Mouse (Mus musculus) erythroblast, adult 5-6 weeks (primary cell): ENCODE results near the gene Ndufa6. TPM values are rescaled to one million over a fixed set of nuclear protein-coding genes. Genes with fewer than 3 reads are reported as not detected.
"Not testable (repeated sequence)": the region's sequence is repeated elsewhere in the genome, so short reads cannot be mapped to it uniquely, and the experiment has no call there.

Experiments
- ATAC-seq: replicated peaks from 2 replicates; pipeline ENCODE4 v1.8.0; 2016; ENCODE audit warnings: moderate number of reproducible peaks, mild to moderate bottlenecking, moderate TSS enrichment, inconsistent platforms; ENCODE audit not compliant: poor library complexity, low FRiP score, severe bottlenecking
- total RNA-seq, 2 experiments: library from RNA; stranded (forward) in 1 of 2; stranded (reverse) in 1 of 2; fragments of 150-400 nt in 1 of 2; fragments of 200-764, 138-1000 nt in 1 of 2; gene quantifications; 2 replicates each; pipeline versions ENCODE4 v1.2.3 to v1.2.4; 2015 to 2017; ENCODE audit warnings: low replicate concordance in 2 of 2

Ndufa6 gene
- 34.2 and 88.6 TPM in 2 replicates for total RNA-seq (2015; ENCODE audit: low replicate concordance)
- total RNA-seq (2017; ENCODE audit: low replicate concordance) = 55.3 and 85.6 TPM in 2 replicates

GRCm38 (mm10) chr15:82354126-82354945 lies at the start of gene Ndufa6:
Gene Ndufa6 (minus strand): TSS chr15:82354322.
- peak; percentile 93 for ATAC-seq

GRCm38 (mm10) chr15:82403606-82404005 lies 49.5 kb upstream of the Ndufa6 start:
- ATAC-seq = no peak

- no peak for ATAC-seq
Observed at GRCm38 (mm10) chr15:82402741-82403140, 48.6 kb upstream of the Ndufa6 start.

GRCm38 (mm10) chr15:82402106-82402505 lies 48.0 kb upstream of the Ndufa6 start:
- no peak for ATAC-seq

- no peak for ATAC-seq
Observed at GRCm38 (mm10) chr15:82401516-82401915, 47.4 kb upstream of the Ndufa6 start.

- not testable (repeated sequence) for ATAC-seq
Observed at GRCm38 (mm10) chr15:82395955-82396354, 41.8 kb upstream of the Ndufa6 start.

- not testable (repeated sequence) for ATAC-seq
Observed at GRCm38 (mm10) chr15:82393922-82394321, 39.8 kb upstream of the Ndufa6 start, which contains the start of gene Cyp2d11. Gene Cyp2d11 (minus strand): TSS chr15:82394022.

- not testable (repeated sequence) for ATAC-seq
Observed at GRCm38 (mm10) chr15:82389916-82390315, 35.8 kb upstream of the Ndufa6 start.

GRCm38 (mm10) chr15:82385729-82386128 lies 31.6 kb upstream of the Ndufa6 start:
- no peak for ATAC-seq

- ATAC-seq = no peak
Observed at GRCm38 (mm10) chr15:82382441-82382840, 28.3 kb upstream of the Ndufa6 start.

GRCm38 (mm10) chr15:82380714-82381062 lies 26.6 kb upstream of the Ndufa6 start:
- no peak for ATAC-seq

- ATAC-seq = no peak
Observed at GRCm38 (mm10) chr15:82379871-82380713, 26.0 kb upstream of the Ndufa6 start, which contains the start of gene Cyp2d22. Gene Cyp2d22 (minus strand): TSS chr15:82380260.

- no peak for ATAC-seq
Observed at GRCm38 (mm10) chr15:82379511-82379870, 25.4 kb upstream of the Ndufa6 start.

GRCm38 (mm10) chr15:82378261-82379180 lies 24.4 kb upstream of the Ndufa6 start:
- ATAC-seq = no peak

- no peak for ATAC-seq
Observed at GRCm38 (mm10) chr15:82377701-82378100, 23.6 kb upstream of the Ndufa6 start.

- no peak for ATAC-seq
Observed at GRCm38 (mm10) chr15:82376393-82377138, 22.4 kb upstream of the Ndufa6 start.

- ATAC-seq = no peak
Observed at GRCm38 (mm10) chr15:82375855-82376254, 21.7 kb upstream of the Ndufa6 start.

GRCm38 (mm10) chr15:82374437-82374836 lies 20.3 kb upstream of the Ndufa6 start:
- no peak for ATAC-seq

- no peak for ATAC-seq
Observed at GRCm38 (mm10) chr15:82372991-82373390, 18.9 kb upstream of the Ndufa6 start.
